In the genomic region with DNA sequence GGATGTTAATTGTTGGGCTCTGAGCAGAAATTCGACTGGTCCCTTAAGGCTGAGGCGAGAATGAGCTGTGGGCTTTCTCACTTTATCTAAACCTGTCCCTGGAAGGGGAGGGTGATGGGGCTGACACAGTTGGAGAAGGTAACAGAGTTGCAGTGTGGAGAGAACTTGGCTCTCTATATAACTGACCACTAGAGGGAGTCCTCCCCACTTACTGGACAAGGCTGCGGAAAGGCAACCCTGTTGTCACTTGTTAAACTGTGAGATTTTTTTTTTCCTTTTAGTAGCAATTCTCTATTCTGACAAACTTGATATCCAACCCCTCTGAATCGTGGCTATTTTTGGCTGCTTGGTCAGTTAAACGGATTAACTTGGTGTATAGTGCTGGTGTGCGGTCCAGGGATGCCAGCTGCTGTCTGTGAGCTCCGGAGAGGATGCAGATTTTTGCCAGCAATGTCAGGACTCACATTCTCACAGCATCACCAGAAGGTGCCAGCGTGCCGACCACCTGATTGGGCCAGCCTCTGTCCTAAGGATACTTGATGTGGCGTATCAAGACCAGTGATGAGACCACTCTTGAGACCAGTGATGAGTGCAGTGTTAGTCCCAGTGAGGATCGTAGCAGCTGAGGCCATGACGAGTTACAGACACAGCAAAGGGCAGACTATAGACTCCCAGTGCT, we compare ENCODE assay signal across 8 mouse cellular contexts.
DNase-seq lines count a peak whose midpoint lies in the region; ATAC-seq and TF ChIP-seq lines count a peak whose summit lies in the region.

No protein-coding gene starts in this region.

- in situ Hi-C loops in CH12.LX (cut with MboI; ENCODE audit: low pct_ligation_motif_present, low pct_unique_long_range_greater_than_20kb, low sequenced_read_pairs), result loop anchor here (10.0 to 25.0 kb wide), 3 partner anchors 108 to 700 kb away; a partner anchor contains a TSS

- peak; percentile 85 to 95 for TF ChIP-seq CTCF in CH12.LX (conservative IDR thresholded peaks at IDR 0.05 in 1 of 2, IDR thresholded peaks at IDR 0.05 in 1 of 2; ENCODE audit: low read depth in 2 of 2, low read length in 2 of 2)
- peak; percentile 87 for TF ChIP-seq CTCF in lung, postnatal 0 days (IDR thresholded peaks at IDR 0.05)

- WGBS in forebrain, embryonic 15.5 days, result 34% methylated on average over 12 of the region's 12 CpGs
- 34% methylated on average over 12 of the region's 12 CpGs for WGBS in lung, postnatal 0 days

- ATAC-seq in forebrain, embryonic 15.5 days (replicated peaks), result peak; percentile 42; the same call in 1 of the 2 replicates
- ATAC-seq in lung, postnatal 0 days, result no peak; the same call in 1 of the 2 replicates

- H3K4me1 ChIP-seq in CH12.LX (ENCODE audit: control insufficient read depth in 1 of 2, insufficient read depth in 2 of 2), result peaks cover 2 to 13% of the 10 kb centered on the region in 2 experiments; a peak in 3 of 4 replicates
- H3K4me1 ChIP-seq in forebrain, embryonic 15.5 days, result peaks cover 5% of the 10 kb centered on the region; the same call in 1 of the 2 replicates
- no peaks in the 10 kb centered on the region for H3K4me1 ChIP-seq in lung, postnatal 0 days (ENCODE audit: insufficient read depth, low read depth, low read length)

- no peaks in the 10 kb centered on the region for H3K79me2 ChIP-seq in CH12.LX (replicated peaks; ENCODE audit: control insufficient read depth, extremely low read depth, insufficient read depth, poor library complexity, severe bottlenecking)

- H3K4me2 ChIP-seq in CH12.LX (ENCODE audit: insufficient read depth, low read depth, poor library complexity, severe bottlenecking), result no peak overlapping the region; the same call in 1 of the 2 replicates
- no peak overlapping the region for H3K4me2 ChIP-seq in forebrain, embryonic 15.5 days (replicated peaks)
- no peak overlapping the region for H3K4me2 ChIP-seq in lung, postnatal 0 days (replicated peaks; ENCODE audit: low read depth, low read length)

- peak; percentile 32 for DNase-seq in adrenal gland, adult 2 months
- no peak for DNase-seq in adrenal gland, postnatal 25 days
- peak; percentile 65 for DNase-seq in CH12.LX (ENCODE audit: extremely low read depth)
- DNase-seq in cerebellum, adult 11-12 months, result peak; percentile 18
- peak; percentile 21 for DNase-seq in kidney, adult 11 months
- DNase-seq in lung, postnatal 0 days (ENCODE audit: low spot score), result peak; percentile 85
- peak; percentile 86 for DNase-seq in retina, embryonic 14.5 days (ENCODE audit: low spot score)

- H3K4me3 ChIP-seq in CH12.LX (replicated peaks in 1 of 3; ENCODE audit: low read depth in 2 of 3, low read length in 2 of 3, poor library complexity in 1 of 3), result no peak overlapping the region
- H3K4me3 ChIP-seq in forebrain, embryonic 15.5 days, result no peak overlapping the region
- H3K4me3 ChIP-seq in lung, postnatal 0 days (ENCODE audit: low read depth, low read length), result no peak overlapping the region

- no peaks in the 10 kb centered on the region for H3K36me3 ChIP-seq in CH12.LX (replicated peaks in 1 of 2; ENCODE audit: control insufficient read depth in 1 of 2, insufficient read depth in 1 of 2, low read length in 1 of 2)
- no peaks in the 10 kb centered on the region for H3K36me3 ChIP-seq in forebrain, embryonic 15.5 days
- H3K36me3 ChIP-seq in lung, postnatal 0 days (ENCODE audit: insufficient read depth, low read length), result no peaks in the 10 kb centered on the region

- TF ChIP-seq RAD21 in CH12.LX (IDR thresholded peaks at IDR 0.05; ENCODE audit: low read depth, low read length), result peak; percentile 67

- peaks cover 3% of the 10 kb centered on the region for H3K9me3 ChIP-seq in CH12.LX (replicated peaks; ENCODE audit: low read length)
- no peaks in the 10 kb centered on the region for H3K9me3 ChIP-seq in forebrain, embryonic 15.5 days
- H3K9me3 ChIP-seq in lung, postnatal 0 days (ENCODE audit: low read length), result no peaks in the 10 kb centered on the region

- dilution Hi-C loops in CH12.LX (cut with MboI; ENCODE audit: extremely low pct_ligation_motif_present, extremely low pct_unique_long_range_greater_than_20kb, low sequenced_read_pairs), result no loop called here

- no peak overlapping the region for H3K9ac ChIP-seq in CH12.LX (ENCODE audit: insufficient read depth, low read depth)
- no peak overlapping the region for H3K9ac ChIP-seq in forebrain, embryonic 15.5 days (replicated peaks)
- H3K9ac ChIP-seq in lung, postnatal 0 days (replicated peaks; ENCODE audit: low read depth), result no peak overlapping the region

- H3K27me3 ChIP-seq in CH12.LX (replicated peaks), result peaks cover 31% of the 10 kb centered on the region
- no peaks in the 10 kb centered on the region for H3K27me3 ChIP-seq in forebrain, embryonic 15.5 days
- H3K27me3 ChIP-seq in lung, postnatal 0 days (replicated peaks; ENCODE audit: insufficient read depth, low read length), result no peaks in the 10 kb centered on the region

- no peak for TF ChIP-seq POLR2A in CH12.LX (IDR thresholded peaks at IDR 0.05; ENCODE audit: low read depth, low read length)

- no peak overlapping the region for H3K27ac ChIP-seq in CH12.LX (ENCODE audit: insufficient read depth, low read depth)
- no peak overlapping the region for H3K27ac ChIP-seq in forebrain, embryonic 15.5 days (replicated peaks)
- H3K27ac ChIP-seq in lung, postnatal 0 days (ENCODE audit: low read length), result no peak overlapping the region

- no peak for TF ChIP-seq EP300 in CH12.LX (IDR thresholded peaks at IDR 0.05; ENCODE audit: low read length)
- TF ChIP-seq EP300 in lung, postnatal 0 days (IDR thresholded peaks at IDR 0.05), result no peak

TF ChIP-seq in CH12.LX, 34 proteins besides CTCF, POLR2A, EP300 and RAD21:
- no peak for TF ChIP-seq ZMIZ1 (IDR thresholded peaks at IDR 0.05; ENCODE audit: low read depth, low read length)
- TF ChIP-seq ZNF384 (IDR thresholded peaks at IDR 0.05; ENCODE audit: low read depth, low read length), result peak; percentile 68; the same call in 1 of the 2 replicates
- TF ChIP-seq SMC3 (IDR thresholded peaks at IDR 0.05; ENCODE audit: low read depth, low read length), result peak; percentile 53
- 0 out of 2 replicates have a peak, but pooled peaks have one; percentile 11 for TF ChIP-seq IRF4 (IDR thresholded peaks at IDR 0.05; ENCODE audit: low read depth, low read length)
